Mouse (Mus musculus) liver, embryonic 13.5 days (tissue): ENCODE results near the gene Chmp1a. TPM values are rescaled to one million over a fixed set of nuclear protein-coding genes. Genes with fewer than 3 reads are reported as not detected.

Experiments
- polyA plus RNA-seq: library from polyadenylated mRNA; unstranded; fragments of >200 nt; fragmentation: Nextera tagmentation; extraction: Ambion mirVana; gene quantifications from 2 replicates; pipeline ENCODE4 v1.2.1, GENCODE M21; 2015

Chmp1a gene
- polyA plus RNA-seq, 1 experiment from 2014 or later: 74.6 TPM

Other genes starting within 250 kb of the Chmp1a start
- 10.7 and 13.6 TPM in 2 replicates for gene Ankrd11, start 170.5 kb downstream of the Chmp1a start, polyA plus RNA-seq
- 25.3 and 25.7 TPM in 2 replicates for gene Spg7, start 149.8 kb downstream of the Chmp1a start, polyA plus RNA-seq
- 1,172 and 1,189 TPM in 2 replicates for gene Rpl13, start 110.4 kb downstream of the Chmp1a start, polyA plus RNA-seq
- gene Cpne7, start 95.4 kb downstream of the Chmp1a start, polyA plus RNA-seq: 1.2 TPM in 2 replicates
- 1.0 and 1.3 TPM in 2 replicates for gene Sult5a1, start 54.4 kb downstream of the Chmp1a start, polyA plus RNA-seq
- 0.14 and 0.24 TPM in 2 replicates for gene Dpep1, start 26.5 kb downstream of the Chmp1a start, polyA plus RNA-seq
- gene Spata33, start 69 bp upstream of the Chmp1a start, polyA plus RNA-seq: 0.37 and 0.43 TPM in 2 replicates
- 11.8 and 12.0 TPM in 2 replicates for gene Cdk10, start 12.1 kb upstream of the Chmp1a start, polyA plus RNA-seq
- gene Spata2l, start 23.5 kb upstream of the Chmp1a start, polyA plus RNA-seq: 1.2 TPM in 2 replicates
- gene Zfp276, start 41.4 kb upstream of the Chmp1a start, polyA plus RNA-seq: 6.3 and 7.1 TPM in 2 replicates
- gene Vps9d1, start 41.6 kb upstream of the Chmp1a start, polyA plus RNA-seq: 4.0 and 4.4 TPM in 2 replicates
- 18.3 and 21.3 TPM in 2 replicates for gene Fanca, start 105.8 kb upstream of the Chmp1a start, polyA plus RNA-seq
- gene Spire2, start 120.0 kb upstream of the Chmp1a start, polyA plus RNA-seq: 3.1 and 3.4 TPM in 2 replicates
- gene Tcf25, start 161.0 kb upstream of the Chmp1a start, polyA plus RNA-seq: 63.6 and 73.7 TPM in 2 replicates
- not detected in 2 replicates for gene Mc1r, start 194.3 kb upstream of the Chmp1a start, polyA plus RNA-seq
- 1.4 and 1.9 TPM in 2 replicates for gene Tubb3, start 198.7 kb upstream of the Chmp1a start, polyA plus RNA-seq
- 13.0 and 14.8 TPM in 2 replicates for gene Def8, start 210.8 kb upstream of the Chmp1a start, polyA plus RNA-seq